Mouse (Mus musculus) midbrain, embryonic 13.5 days (tissue): ENCODE data around the gene Cdkn2a. TPM values are rescaled to one million over a fixed set of nuclear protein-coding genes. Genes with fewer than 3 reads are reported as not detected.
A peak's percentile ranks its signal among the peaks of the same experiment; 100 is the strongest.

Experiments
- ATAC-seq: fragments of 200-750 bp; cut with Nextera tagmentation; 2 replicates; pipeline ENCODE4 v1.8.0; 2017; ENCODE audit warnings: mild to moderate bottlenecking, moderate TSS enrichment, moderate library complexity
- H3K27ac ChIP-seq: fragments of 300-500 bp; sonication (generic); 2 replicates; pipeline ENCODE4 v1.5.1; 2015; ENCODE audit warnings: inconsistent platforms, mild to moderate bottlenecking, moderate library complexity
- H3K27me3 ChIP-seq: fragments of 300-500 bp; sonication (generic); 2 replicates; pipeline ENCODE4 v1.6.1; 2015; ENCODE audit warnings: mild to moderate bottlenecking, inconsistent platforms
- H3K36me3 ChIP-seq: fragments of 300-500 bp; sonication (generic); 2 replicates; pipeline ENCODE4 v1.6.1; 2015; ENCODE audit warnings: mild to moderate bottlenecking, inconsistent platforms
- H3K4me1 ChIP-seq: fragments of 300-500 bp; sonication (generic); replicated peaks from 2 replicates; pipeline ENCODE4 v1.6.1; 2015; ENCODE audit warnings: inconsistent platforms
- H3K4me2 ChIP-seq: fragments of 300-500 bp; sonication (generic); replicated peaks from 2 replicates; pipeline ENCODE4 v1.6.1; 2015; ENCODE audit warnings: moderate library complexity, mild to moderate bottlenecking, inconsistent platforms
- H3K4me3 ChIP-seq: fragments of 300-500 bp; sonication (generic); replicated peaks from 2 replicates; pipeline ENCODE4 v1.5.1; 2015; ENCODE audit warnings: mild to moderate bottlenecking, inconsistent platforms
- H3K9ac ChIP-seq: fragments of 300-500 bp; sonication (generic); replicated peaks from 2 replicates; pipeline ENCODE4 v1.6.1; 2015; ENCODE audit warnings: mild to moderate bottlenecking, inconsistent platforms
- H3K9me3 ChIP-seq: fragments of 300-500 bp; sonication (generic); 2 replicates; pipeline ENCODE4 v1.6.1; 2016; ENCODE audit warnings: mild to moderate bottlenecking, inconsistent platforms
- WGBS: fragments of 180-500 bp; shearing (Covaris S2); methylation state at CpG from one replicate; pipeline ENCODE4 v1.1.7; 2015; 5-methylcytosine and 5-hydroxymethylcytosine counted together
- polyA plus RNA-seq: library from polyadenylated mRNA; unstranded; fragments of >200 nt; fragmentation: Nextera tagmentation; extraction: Ambion mirVana; gene quantifications from 2 replicates; pipeline ENCODE4 v1.2.1, GENCODE M21; 2015

The Cdkn2a gene
- polyA plus RNA-seq, result not detected in 2 replicates

GRCm38 (mm10) chr4:89294486-89295440 lies at the start of gene Cdkn2a:
Gene Cdkn2a (minus strand): TSS chr4:89294653.
- H3K4me3 ChIP-seq, result peak within 1 kb of the TSS; percentile 51
- H3K4me2 ChIP-seq, result peak within 1 kb of the TSS; percentile 88
- under 1% methylated on average over 105 of the region's 117 CpGs for WGBS
- no peak within 1 kb of the TSS for H3K27ac ChIP-seq
- H3K9me3 ChIP-seq, result no peaks in the 10 kb centered on the region
- H3K36me3 ChIP-seq, result no peaks in the 10 kb centered on the region
- peak within 1 kb of the TSS; percentile 44; the same call in 1 of the 2 replicates for H3K9ac ChIP-seq
- peaks cover 17% of the 10 kb centered on the region for H3K4me1 ChIP-seq
- peak; percentile 90 for ATAC-seq
- H3K27me3 ChIP-seq, result peaks cover 93% of the 10 kb centered on the region

GRCm38 (mm10) chr4:89313461-89313860 lies 19.0 kb upstream of the Cdkn2a start:
- Histone ChIP-seq H3K9ac (no peak overlapping the region), H3K9me3 (no peaks in the 10 kb centered on the region), H3K36me3 (no peaks in the 10 kb centered on the region), H3K4me2 (no peak overlapping the region), H3K4me1 (peaks cover 12% of the 10 kb centered on the region), H3K27ac (no peak overlapping the region), H3K4me3 (no peak overlapping the region), H3K27me3 (peaks cover 64% of the 10 kb centered on the region)
- 16% methylated on average over 13 of the region's 13 CpGs for WGBS
- ATAC-seq, result no peak

GRCm38 (mm10) chr4:89310491-89311254 lies 16.2 kb upstream of the Cdkn2a start, which contains the start of gene Cdkn2b:
Gene Cdkn2b (minus strand): TSS chr4:89311039.
- peak within 1 kb of the TSS; percentile 48 for H3K4me3 ChIP-seq
- no peaks in the 10 kb centered on the region for H3K9me3 ChIP-seq
- peak within 1 kb of the TSS; percentile 78 for H3K4me2 ChIP-seq
- peaks cover 12% of the 10 kb centered on the region for H3K4me1 ChIP-seq
- peak; percentile 96 for ATAC-seq
- peaks cover 92% of the 10 kb centered on the region for H3K27me3 ChIP-seq
- peak within 1 kb of the TSS; percentile 21 for H3K9ac ChIP-seq
- WGBS, result under 1% methylated on average over 61 of the region's 61 CpGs
- H3K27ac ChIP-seq, result no peak within 1 kb of the TSS
- no peaks in the 10 kb centered on the region for H3K36me3 ChIP-seq

GRCm38 (mm10) chr4:89309996-89310395 lies 15.5 kb upstream of the Cdkn2a start:
- peak overlapping the region; percentile 78 for H3K4me2 ChIP-seq
- no peak overlapping the region for H3K27ac ChIP-seq
- peaks cover 98% of the 10 kb centered on the region for H3K27me3 ChIP-seq
- no peaks in the 10 kb centered on the region for H3K36me3 ChIP-seq
- no peak for ATAC-seq
- H3K4me1 ChIP-seq, result peaks cover 12% of the 10 kb centered on the region
- H3K4me3 ChIP-seq, result peak overlapping the region; percentile 48
- no peaks in the 10 kb centered on the region for H3K9me3 ChIP-seq
- 1% methylated on average over 11 of the region's 11 CpGs for WGBS
- H3K9ac ChIP-seq, result no peak overlapping the region

GRCm38 (mm10) chr4:89308001-89308400 lies 13.5 kb upstream of the Cdkn2a start:
- no peak for ATAC-seq
- 8% methylated on average over 3 of the region's 3 CpGs for WGBS

GRCm38 (mm10) chr4:89306798-89307365 lies 12.4 kb upstream of the Cdkn2a start:
- no peaks in the 10 kb centered on the region for H3K9me3 ChIP-seq
- H3K36me3 ChIP-seq, result no peaks in the 10 kb centered on the region
- H3K27me3 ChIP-seq, result peaks cover 98% of the 10 kb centered on the region
- no peak overlapping the region for H3K4me2 ChIP-seq
- no peak overlapping the region for H3K27ac ChIP-seq
- no peak overlapping the region for H3K4me3 ChIP-seq
- ATAC-seq, result no peak
- WGBS, result under 1% methylated on average over 25 of the region's 25 CpGs
- H3K9ac ChIP-seq, result no peak overlapping the region
- peaks cover 12% of the 10 kb centered on the region for H3K4me1 ChIP-seq

More at GRCm38 (mm10) chr4:89308001-89308400, 13.5 kb upstream of the Cdkn2a start:
- no peak overlapping the region for H3K4me2 ChIP-seq
- H3K4me3 ChIP-seq, result no peak overlapping the region
- H3K4me1 ChIP-seq, result peaks cover 12% of the 10 kb centered on the region
- no peaks in the 10 kb centered on the region for H3K9me3 ChIP-seq
- H3K27me3 ChIP-seq, result peaks cover 98% of the 10 kb centered on the region
- no peak overlapping the region for H3K9ac ChIP-seq
- H3K36me3 ChIP-seq, result no peaks in the 10 kb centered on the region
- no peak overlapping the region for H3K27ac ChIP-seq

GRCm38 (mm10) chr4:89305691-89306090 lies 11.2 kb upstream of the Cdkn2a start:
- WGBS, result 7% methylated on average over 3 of the region's 3 CpGs
- no peak for ATAC-seq
- Histone ChIP-seq H3K9ac (no peak overlapping the region), H3K27ac (no peak overlapping the region), H3K4me1 (peaks cover 7% of the 10 kb centered on the region), H3K9me3 (no peaks in the 10 kb centered on the region), H3K27me3 (peaks cover 96% of the 10 kb centered on the region), H3K4me3 (no peak overlapping the region), H3K4me2 (no peak overlapping the region), H3K36me3 (no peaks in the 10 kb centered on the region)

GRCm38 (mm10) chr4:89303281-89303995 lies 9.0 kb upstream of the Cdkn2a start:
- H3K4me3 ChIP-seq, result no peak overlapping the region
- H3K27me3 ChIP-seq, result peaks cover 94% of the 10 kb centered on the region
- no peaks in the 10 kb centered on the region for H3K9me3 ChIP-seq
- peak; percentile 48; the same call in 1 of the 2 replicates for ATAC-seq
- H3K4me1 ChIP-seq, result no peaks in the 10 kb centered on the region; the same call in 1 of the 2 replicates
- H3K4me2 ChIP-seq, result no peak overlapping the region
- 2% methylated on average over 14 of the region's 14 CpGs for WGBS
- no peak overlapping the region for H3K9ac ChIP-seq
- H3K27ac ChIP-seq, result no peak overlapping the region
- H3K36me3 ChIP-seq, result no peaks in the 10 kb centered on the region

- ATAC-seq, result no peak
- H3K4me1 ChIP-seq, result no peaks in the 10 kb centered on the region; the same call in 1 of the 2 replicates
- H3K36me3 ChIP-seq, result no peaks in the 10 kb centered on the region
- peaks cover 93% of the 10 kb centered on the region for H3K27me3 ChIP-seq
- H3K4me2 ChIP-seq, result no peak overlapping the region
- no peak overlapping the region for H3K27ac ChIP-seq
- no peak overlapping the region for H3K4me3 ChIP-seq
- WGBS, result 0% methylated on average over 1 of the region's 1 CpGs
- H3K9ac ChIP-seq, result no peak overlapping the region
- no peaks in the 10 kb centered on the region for H3K9me3 ChIP-seq
These were observed 7.7 kb upstream of the Cdkn2a start for GRCm38 (mm10) chr4:89302129-89302528.

- H3K4me1 ChIP-seq, result peaks cover 10% of the 10 kb centered on the region
- no peaks in the 10 kb centered on the region for H3K9me3 ChIP-seq
- no peak overlapping the region for H3K27ac ChIP-seq
- no peak for ATAC-seq
- 0% methylated on average over 2 of the region's 2 CpGs for WGBS
- no peak overlapping the region for H3K4me2 ChIP-seq
- H3K36me3 ChIP-seq, result no peaks in the 10 kb centered on the region
- H3K9ac ChIP-seq, result no peak overlapping the region
- H3K4me3 ChIP-seq, result no peak overlapping the region
- H3K27me3 ChIP-seq, result peaks cover 93% of the 10 kb centered on the region
These were observed 5.3 kb upstream of the Cdkn2a start for GRCm38 (mm10) chr4:89299721-89300120.
